Mouse (Mus musculus) cerebellum, adult (tissue): ENCODE data around the gene Vamp5.

Source experiments
- ATAC-seq: cut with Nextera tagmentation; 2 replicates; pipeline ENCODE4 v1.9.2; 2017; ENCODE audit warnings: mild to moderate bottlenecking, moderate library complexity, mixed read lengths; ENCODE audit not compliant: insufficient number of reproducible peaks, low FRiP score, low TSS enrichment

Gene Vamp5

DNA sequence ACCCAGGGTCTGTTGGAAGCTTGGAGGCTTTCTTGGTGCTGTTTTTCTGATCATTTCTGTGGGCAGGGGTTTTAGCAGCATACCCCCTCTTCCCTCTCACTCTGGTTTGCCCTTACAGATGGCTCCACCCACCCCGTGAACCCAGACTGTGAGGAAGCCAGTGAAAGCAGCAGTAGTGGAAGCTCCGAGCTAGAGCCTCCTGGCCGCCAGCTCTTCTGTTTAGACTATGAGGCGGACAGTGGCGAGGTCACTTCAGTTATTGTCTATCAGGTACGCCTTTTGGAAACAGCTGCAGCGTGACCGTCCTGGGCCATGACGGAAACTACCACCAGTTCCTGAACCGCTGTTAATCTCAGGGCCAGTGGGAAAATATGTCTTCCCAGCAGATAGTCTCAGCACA lies 31.9 kb downstream of the Vamp5 start:
- no peak for ATAC-seq

DNA sequence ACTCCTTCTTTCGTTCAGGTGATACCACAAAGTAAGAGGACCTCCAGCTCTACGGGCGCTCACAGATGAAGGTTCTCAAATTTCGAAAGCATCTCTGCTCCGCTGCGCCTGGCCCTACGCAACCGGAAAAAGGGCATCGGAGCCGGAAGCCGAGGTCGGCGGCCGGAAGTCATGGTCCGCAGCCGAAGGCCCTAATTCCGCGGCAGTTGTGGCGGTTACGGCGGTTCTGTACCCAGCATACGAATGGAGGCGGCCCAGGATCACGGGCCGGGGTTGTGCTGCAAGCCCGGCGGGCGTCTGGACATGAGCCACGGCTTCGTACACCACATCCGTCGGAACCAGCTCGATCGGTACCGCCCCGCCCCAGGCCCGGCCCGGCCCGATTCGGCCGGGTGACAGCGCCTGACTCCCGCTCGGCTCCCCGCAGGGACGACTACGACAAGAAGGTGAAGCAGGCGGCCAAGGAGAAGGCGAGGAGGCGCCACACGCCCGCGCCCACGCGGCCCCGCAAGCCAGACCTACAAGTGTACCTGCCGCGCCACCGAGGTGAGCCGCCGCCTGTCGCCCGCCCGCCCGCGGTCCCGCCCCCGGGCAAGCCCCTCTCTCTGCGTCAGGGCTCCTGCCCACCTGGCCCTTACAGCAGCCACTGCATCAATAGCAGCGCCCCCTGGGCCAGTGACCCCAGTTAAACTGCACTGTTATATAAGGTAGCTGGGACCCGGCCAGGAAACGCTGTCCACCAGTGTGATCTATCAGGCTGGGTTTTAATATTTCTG lies 32.9 kb downstream of the Vamp5 start, which contains the start of gene 0610030E20Rik:
Gene 0610030E20Rik, plus strand, starts transcription at position 152 of the 776 bp plus-strand sequence.
- peak; percentile 66 for ATAC-seq

DNA sequence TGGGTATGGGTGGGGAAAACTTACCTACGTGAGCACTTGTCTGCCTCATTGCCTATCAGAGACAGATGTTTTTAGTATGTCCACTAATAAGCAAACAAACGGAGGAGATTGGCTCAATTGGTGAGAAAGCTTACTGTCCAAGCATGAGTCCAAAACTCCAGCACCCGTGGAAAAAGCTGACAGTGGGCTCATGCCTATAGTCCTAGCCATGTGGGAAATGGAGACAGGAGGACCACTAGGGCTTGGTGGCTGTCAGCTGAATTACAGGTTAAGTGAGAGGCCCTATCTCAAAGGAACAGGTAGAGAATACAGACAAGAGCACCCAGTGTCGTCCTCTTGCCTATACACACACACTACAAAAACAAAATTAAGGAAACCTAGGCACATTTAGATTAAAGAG lies 34.0 kb downstream of the Vamp5 start:
- no peak for ATAC-seq

DNA sequence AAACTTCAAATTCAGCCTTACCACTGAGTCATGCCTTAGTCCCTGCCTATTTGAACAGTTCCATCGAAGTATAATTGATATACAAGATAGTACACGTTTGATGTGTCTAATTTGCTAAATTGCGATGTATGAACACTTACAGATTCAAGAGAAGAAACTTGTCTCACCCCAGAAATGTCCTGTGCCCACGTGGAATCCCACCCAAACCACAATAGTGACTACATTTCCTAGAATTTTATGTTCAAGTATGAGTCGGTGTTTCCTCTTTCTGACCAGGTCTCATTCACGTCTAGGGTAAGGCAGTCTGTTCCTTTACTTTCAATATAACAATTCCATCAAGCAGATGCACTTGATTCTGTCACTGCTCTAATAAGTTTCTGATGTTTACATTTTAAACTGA lies 34.6 kb downstream of the Vamp5 start:
- ATAC-seq = no peak

DNA sequence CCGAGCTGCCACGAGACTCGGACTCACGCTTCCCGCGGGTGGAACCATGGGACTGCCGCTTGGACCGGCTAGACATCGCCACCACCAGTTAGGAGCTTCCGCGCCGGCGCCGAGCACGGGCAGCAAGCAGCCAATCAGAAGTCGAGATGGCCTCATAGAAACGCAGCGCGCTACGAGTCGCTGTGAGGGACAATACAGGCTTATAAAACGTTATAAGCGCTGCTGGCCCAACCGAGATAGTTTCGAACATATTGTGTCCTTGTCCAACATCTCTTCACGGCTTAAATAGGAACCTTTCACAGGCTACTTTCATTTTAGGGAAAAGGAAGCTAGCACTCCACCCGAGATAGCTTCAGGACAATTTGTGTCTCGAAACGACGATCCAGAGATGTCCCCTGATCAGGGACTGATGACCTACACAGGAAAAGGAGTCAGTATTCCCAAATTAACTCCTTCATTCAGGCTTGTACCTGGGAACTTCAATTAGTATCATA lies 35.1 kb downstream of the Vamp5 start, which contains the start of gene Usp39:
Gene Usp39, minus strand, starts transcription at position 111 of the 494 bp plus-strand sequence.
- ATAC-seq = peak; percentile 76

DNA sequence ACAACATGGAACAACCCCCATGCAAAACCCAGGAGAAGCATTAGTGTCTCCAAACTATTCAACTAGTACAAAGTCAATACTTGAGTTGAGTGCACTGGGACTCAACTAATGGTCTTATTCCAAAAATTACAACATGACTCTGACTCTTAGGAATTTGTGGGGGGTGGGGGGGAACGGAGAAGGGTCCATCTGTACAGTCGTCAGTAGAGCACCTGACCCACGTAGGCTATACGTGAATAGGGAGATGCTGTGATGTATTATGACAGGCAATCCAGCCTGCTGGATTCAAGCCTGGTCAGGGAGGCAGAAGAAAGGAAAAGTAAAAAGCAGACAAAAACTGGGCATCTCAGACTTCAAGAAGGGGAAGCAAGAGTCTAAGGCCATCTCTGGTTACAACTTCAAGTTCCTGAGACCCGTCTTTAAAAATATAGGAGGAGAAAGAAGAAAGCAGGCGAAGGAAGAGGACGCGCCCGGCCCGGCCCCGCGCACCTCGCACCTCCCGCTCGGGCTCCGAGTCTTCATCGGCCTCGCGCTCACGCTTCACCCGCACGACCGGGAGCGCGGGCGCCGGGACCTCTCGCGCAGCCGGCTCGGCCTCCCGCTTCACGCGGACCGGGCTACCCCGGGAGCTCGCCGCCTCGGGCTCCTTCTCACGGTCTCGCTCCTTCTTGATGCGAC lies 35.7 kb downstream of the Vamp5 start:
- no peak for ATAC-seq

DNA sequence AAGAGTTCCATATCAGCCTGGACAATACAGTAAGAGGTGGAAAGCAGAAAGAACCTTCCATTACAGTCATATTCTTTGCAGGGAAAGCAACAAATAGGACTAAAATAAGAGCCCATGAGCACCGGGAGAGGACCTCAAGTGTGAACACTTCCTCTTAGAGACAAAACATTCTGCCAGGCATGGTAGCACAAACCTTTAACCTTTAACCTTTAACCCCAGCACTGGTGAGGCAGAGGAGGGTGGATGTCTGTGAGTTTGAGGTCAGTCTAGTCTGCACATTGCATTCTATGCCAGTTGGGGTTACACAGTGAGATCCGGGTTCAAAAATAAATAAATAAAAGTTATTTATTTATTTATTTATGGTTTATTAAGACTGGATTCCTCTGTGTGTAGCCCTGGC lies 39.8 kb downstream of the Vamp5 start:
- ATAC-seq = no peak

DNA sequence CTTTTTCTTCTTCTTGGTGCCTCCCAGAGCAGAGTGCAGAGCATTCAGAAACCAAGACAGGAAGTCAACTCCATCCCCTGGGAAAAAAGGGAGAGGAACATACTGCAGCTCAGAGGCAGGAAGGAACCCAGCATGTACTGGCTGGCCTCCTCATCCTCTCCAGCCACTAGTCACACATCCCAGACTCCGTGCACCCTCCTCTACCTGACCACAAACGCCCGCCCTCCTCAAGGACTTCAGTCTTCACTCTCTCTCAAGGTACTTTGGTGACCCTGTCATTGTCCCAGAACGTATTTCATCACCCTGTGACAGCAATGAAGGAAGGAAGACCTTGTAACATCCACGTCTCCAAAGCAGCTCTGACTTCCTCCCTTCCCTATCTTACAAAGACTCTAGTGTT lies 47.2 kb downstream of the Vamp5 start:
- ATAC-seq = no peak

DNA sequence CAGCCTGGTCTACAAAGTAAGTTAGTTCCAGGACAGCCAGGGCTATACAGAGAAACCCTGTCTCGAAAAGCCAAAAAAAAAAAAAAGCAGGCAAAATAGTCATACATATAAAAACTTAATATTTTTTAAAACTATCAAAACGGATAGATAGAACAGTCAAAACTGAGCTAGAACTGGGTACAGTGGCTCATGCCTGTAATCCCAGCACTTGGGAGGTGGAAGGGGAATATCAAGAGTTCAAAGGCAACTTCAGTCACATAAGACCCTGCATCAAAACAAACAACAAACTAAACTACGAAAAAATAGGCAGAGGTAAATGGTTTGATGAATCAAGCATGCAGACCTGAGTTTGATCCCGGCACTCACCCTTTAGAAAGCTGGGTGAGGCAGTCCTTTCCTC lies 50.1 kb downstream of the Vamp5 start:
- ATAC-seq = no peak

DNA sequence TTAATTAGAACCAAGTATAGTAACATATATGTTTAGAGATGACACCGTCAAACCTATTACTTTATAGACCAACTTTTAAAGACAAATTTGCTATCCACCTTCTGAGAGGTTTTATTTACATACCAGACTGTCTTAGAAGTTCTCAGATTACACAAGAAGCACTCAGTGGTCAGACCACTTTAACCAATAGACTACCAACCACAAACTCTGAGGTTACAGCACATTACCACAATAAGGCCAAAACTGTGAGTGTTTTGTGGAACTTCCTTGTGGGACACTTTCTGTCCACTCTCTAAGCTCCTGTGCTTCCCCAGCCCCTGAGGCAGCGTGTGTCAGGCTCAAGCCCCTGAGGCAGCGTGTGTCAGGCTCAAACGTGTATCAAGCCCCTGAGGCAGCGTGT lies 51.2 kb downstream of the Vamp5 start:
- no peak for ATAC-seq

DNA sequence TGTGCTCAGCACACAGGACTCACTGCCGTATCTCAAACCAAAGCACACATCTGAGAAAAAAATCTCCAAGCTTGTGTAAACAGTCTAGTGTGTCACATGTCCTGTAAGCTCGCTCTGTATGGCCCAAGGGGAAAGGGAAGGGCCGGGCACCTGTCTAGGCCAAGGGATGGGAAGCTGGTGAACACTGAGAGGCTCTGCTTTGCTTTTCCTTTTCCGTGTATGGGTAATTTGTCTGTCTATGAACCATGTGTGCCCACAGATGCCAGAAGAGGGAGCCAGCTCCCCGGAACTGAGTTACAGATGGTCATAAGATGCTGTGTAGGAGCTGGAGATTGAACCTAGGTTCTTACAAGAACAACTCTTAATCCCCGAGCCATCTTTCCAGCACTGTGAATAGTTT lies 54.0 kb downstream of the Vamp5 start:
- ATAC-seq = no peak

DNA sequence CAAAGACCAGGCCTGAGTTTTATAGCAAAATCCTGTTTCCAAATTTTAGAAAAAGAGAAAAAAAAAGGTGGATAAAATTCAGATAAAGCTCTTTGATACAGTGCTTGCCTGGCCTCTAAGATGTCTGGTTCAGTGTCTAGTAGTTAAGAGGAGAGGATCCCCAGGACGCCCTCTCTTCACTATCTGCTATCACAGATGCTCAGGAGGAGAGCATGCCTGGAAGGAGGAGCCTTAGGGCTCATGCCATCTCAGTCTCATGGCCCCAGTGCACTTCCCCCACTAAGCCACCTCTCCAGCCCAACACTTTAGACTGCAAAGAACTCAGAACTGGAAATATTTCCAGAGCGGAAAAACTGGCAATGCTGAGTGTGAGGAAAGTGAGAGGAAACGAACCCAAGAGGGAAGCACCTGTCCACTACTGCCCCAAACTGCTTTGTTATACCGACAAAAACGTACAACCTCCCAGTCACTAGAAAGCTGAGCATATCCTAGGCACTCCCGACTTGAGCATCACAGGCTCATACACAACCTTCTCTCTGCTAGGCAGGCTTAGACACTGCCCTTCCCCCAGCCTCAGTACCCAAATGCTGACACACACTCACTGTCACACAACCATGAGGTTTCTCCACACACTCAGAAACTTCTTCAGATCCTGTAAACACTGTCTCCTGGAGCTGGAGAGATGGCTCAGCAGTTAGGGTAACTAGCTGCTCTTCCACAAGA lies 56.3 kb downstream of the Vamp5 start:
- no peak for ATAC-seq

DNA sequence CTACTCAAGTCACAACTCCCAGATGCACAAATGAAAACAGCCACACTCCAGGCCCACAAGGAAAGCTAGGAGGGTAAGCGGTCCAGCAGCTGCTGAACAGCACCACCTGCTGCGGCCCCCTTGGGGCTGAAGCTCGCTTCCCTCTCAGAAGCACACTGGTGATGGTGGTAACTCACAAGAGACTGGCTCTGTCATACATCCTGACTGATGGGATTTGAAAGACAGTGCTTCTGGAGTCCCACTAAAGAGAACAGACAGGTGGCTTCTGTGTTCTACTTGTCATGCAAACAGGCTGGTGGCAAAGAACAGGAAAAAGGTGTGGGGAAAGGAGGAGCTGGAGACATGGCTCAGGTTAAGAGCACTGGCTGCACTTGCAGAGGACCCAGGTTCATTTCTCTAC lies 57.3 kb downstream of the Vamp5 start:
- ATAC-seq = no peak

DNA sequence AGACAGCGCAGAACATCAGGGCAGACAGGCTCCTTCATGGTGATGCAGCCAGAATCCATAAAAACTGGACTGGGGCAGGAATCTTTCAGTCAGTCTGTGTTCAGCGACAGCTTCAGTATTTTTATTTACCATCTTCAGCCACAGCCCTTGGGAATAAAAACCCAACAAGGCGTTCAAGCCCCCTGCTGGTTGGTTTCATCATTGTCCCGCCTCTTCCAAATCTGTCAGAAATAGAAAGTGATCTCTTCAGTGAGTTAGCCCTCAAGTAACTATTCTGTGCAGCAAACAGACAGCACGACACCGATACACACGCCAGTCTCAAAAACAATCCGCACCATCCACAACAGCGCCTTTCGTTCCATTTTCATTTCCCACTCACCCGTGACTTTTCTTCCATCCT lies 61.2 kb downstream of the Vamp5 start:
- ATAC-seq = no peak
